Mouse (Mus musculus): ENCODE results near the gene Dexi. TPM values are rescaled to one million over a fixed set of nuclear protein-coding genes. Genes with fewer than 3 reads are reported as not detected.

The Dexi gene
- polyA plus RNA-seq, 1 experiment: 1.6 TPM

DNA sequence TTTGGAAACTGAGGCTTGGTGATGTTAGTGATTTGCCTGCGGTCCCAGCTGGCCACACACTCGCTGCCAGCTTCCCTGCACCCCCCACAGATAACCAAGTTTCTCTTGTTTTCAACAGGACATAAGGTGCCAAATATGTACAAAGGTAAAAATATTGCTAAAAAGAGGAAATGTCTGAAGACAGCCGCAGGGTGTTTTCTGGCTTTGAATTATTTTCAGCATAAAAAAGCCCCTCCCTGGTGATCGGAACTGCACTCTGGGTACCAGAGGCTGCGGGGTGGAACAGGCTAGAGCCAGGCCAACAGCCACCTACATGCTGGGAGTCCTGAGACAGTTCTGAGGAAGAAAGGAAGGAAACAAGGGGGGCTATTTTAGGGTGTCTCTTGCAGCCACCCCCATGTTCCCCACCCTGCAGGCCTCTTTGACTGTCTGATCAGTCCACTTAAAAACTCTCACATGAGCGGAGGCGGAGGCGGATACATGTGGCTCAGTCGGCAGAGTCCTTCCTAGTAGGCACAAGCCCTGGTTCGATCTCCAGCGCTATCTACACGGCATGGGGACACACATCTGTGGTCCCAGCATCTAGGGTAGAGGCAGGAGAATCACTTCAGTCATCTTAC lies 26.8 kb downstream of the Dexi start:
- no peaks in the 10 kb centered on the region for H3K9me3 ChIP-seq (ENCODE audit: control insufficient read depth, low read length)
- no peaks in the 10 kb centered on the region for H3K4me1 ChIP-seq (ENCODE audit: control insufficient read depth)
- no peak overlapping the region for H3K4me3 ChIP-seq (replicated peaks)
- no peak for TF ChIP-seq GATA1 (IDR thresholded peaks at IDR 0.05; ENCODE audit: low read length)
- no peak for TF ChIP-seq TAL1 (IDR thresholded peaks at IDR 0.05; ENCODE audit: low read length)
- H3K27me3 ChIP-seq (ENCODE audit: control insufficient read depth): no peaks in the 10 kb centered on the region
- H3K36me3 ChIP-seq (ENCODE audit: control insufficient read depth): no peaks in the 10 kb centered on the region

DNA sequence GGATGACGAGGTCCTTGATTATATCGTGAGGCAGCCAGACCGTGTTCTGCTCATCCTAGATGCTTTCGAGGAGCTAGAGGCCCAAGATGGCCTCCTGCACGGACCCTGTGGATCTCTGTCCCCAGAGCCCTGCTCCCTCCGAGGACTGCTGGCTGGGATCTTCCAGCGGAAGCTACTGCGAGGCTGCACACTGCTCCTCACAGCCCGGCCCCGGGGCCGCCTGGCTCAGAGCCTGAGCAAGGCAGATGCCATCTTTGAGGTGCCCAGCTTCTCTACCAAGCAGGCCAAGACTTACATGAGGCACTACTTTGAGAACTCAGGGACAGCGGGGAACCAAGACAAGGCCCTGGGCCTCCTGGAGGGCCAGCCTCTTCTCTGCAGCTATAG lies 31.7 kb downstream of the Dexi start:
- Histone ChIP-seq H3K4me3 (replicated peaks) (no peak overlapping the region), H3K9me3 (ENCODE audit: control insufficient read depth, low read length) (no peaks in the 10 kb centered on the region), H3K36me3 (ENCODE audit: control insufficient read depth) (no peaks in the 10 kb centered on the region), H3K4me1 (ENCODE audit: control insufficient read depth) (no peaks in the 10 kb centered on the region), H3K27me3 (ENCODE audit: control insufficient read depth) (no peaks in the 10 kb centered on the region)
- TF ChIP-seq GATA1 (IDR thresholded peaks at IDR 0.05; ENCODE audit: low read length): no peak
- TF ChIP-seq TAL1 (IDR thresholded peaks at IDR 0.05; ENCODE audit: low read length): no peak

DNA sequence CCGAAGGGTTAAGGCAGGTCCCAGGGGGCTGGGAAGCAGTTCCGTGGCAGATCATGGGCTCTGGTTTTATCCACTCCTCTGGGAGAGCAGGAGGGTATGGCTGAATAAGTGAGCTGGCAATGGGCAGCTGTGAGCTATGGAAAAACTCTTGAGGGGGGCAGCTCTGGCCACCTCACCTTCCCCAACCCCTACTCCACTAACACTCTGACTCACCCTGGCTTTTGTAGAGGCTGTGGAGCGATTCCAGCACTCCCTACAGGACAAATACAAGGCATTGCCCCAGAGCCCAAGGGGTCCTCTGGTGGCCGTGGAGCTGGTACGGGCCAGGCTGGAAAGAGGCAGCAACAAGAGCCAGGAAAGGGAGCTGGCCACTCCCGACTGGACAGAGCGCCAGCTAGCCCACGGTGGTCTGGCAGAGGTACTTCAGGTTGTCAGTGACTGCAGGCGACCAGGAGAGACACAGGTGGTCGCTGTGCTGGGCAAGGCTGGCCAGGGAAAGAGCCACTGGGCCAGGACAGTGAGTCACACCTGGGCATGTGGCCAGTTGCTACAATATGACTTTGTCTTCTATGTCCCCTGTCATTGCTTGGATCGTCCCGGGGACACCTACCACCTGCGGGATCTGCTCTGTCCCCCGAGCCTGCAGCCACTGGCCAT lies 32.2 kb downstream of the Dexi start:
- Histone ChIP-seq H3K4me1 (ENCODE audit: control insufficient read depth) (no peaks in the 10 kb centered on the region), H3K36me3 (ENCODE audit: control insufficient read depth) (no peaks in the 10 kb centered on the region), H3K9me3 (ENCODE audit: control insufficient read depth, low read length) (no peaks in the 10 kb centered on the region), H3K27me3 (ENCODE audit: control insufficient read depth) (no peaks in the 10 kb centered on the region), H3K4me3 (replicated peaks) (no peak overlapping the region)
- TF ChIP-seq GATA1 (IDR thresholded peaks at IDR 0.05; ENCODE audit: low read length): no peak
- no peak for TF ChIP-seq TAL1 (IDR thresholded peaks at IDR 0.05; ENCODE audit: low read length)

DNA sequence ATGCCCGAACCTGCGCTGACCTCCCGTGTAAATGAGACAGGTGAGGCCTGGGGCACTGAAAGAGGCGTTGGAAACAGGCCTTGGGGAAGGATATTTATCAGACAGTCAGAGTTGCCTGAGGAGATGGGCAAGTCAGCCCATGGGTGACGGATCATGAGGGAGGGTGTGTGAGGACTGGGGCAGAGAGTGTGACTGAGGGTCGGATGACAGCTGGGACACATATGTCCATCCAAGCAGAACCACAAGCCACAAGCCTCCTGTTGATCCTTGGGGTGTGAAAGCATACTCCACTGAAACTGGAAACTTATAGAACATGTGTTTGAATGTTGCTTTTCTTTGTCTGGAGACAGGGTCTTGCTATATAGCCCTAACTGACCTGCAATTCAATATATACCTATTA lies 34.2 kb downstream of the Dexi start:
- Histone ChIP-seq H3K4me3 (replicated peaks) (no peak overlapping the region), H3K4me1 (ENCODE audit: control insufficient read depth) (no peaks in the 10 kb centered on the region), H3K9me3 (ENCODE audit: control insufficient read depth, low read length) (no peaks in the 10 kb centered on the region), H3K27me3 (ENCODE audit: control insufficient read depth) (no peaks in the 10 kb centered on the region), H3K36me3 (ENCODE audit: control insufficient read depth) (no peaks in the 10 kb centered on the region)
- TF ChIP-seq GATA1 (IDR thresholded peaks at IDR 0.05; ENCODE audit: low read length): no peak
- no peak for TF ChIP-seq TAL1 (IDR thresholded peaks at IDR 0.05; ENCODE audit: low read length)

DNA sequence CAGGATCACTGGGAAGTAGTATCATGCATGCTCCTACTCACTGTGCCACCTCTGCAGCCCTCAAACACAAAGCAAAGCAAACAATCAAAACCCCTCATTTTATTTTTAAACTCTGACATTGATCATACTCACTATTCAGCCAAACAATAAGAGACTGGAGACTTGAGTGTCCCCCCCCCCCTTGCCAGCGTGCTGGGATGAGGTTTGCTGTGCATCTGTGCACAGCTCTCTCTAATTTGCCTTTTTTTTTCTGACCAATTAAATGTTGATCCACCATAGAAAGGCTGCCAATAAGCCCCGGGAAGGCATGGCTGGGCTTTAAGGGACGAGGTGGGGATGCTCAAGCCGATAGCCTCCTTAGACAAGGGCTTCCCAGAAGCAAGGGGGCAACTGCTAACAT lies 35.4 kb downstream of the Dexi start:
- Histone ChIP-seq H3K9me3 (ENCODE audit: control insufficient read depth, low read length) (no peaks in the 10 kb centered on the region), H3K36me3 (ENCODE audit: control insufficient read depth) (no peaks in the 10 kb centered on the region), H3K27me3 (ENCODE audit: control insufficient read depth) (no peaks in the 10 kb centered on the region), H3K4me3 (replicated peaks) (no peak overlapping the region), H3K4me1 (ENCODE audit: control insufficient read depth) (no peaks in the 10 kb centered on the region)
- no peak for TF ChIP-seq TAL1 (IDR thresholded peaks at IDR 0.05; ENCODE audit: low read length)
- no peak for TF ChIP-seq GATA1 (IDR thresholded peaks at IDR 0.05; ENCODE audit: low read length)

DNA sequence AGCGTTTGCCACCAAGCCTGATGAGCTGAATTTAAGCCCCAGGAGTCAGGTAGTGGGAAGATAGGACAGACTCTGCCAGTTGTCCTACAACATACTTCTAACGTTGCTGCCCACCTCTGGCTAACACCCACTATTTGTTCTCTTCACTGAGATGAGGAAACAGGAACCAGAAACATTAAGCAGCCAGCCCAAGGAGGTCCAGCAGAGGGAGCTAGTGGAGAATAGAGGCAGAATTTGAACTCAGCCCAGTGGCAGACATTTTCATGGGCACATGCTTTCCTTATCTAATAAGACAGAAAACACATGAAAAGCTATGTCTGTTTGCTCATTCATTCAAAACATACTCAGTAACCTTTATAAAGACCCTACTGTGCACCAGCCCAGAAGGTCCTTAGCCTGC lies 39.8 kb downstream of the Dexi start:
- Histone ChIP-seq H3K4me3 (replicated peaks) (no peak overlapping the region), H3K4me1 (ENCODE audit: control insufficient read depth) (no peaks in the 10 kb centered on the region), H3K27me3 (ENCODE audit: control insufficient read depth) (no peaks in the 10 kb centered on the region), H3K9me3 (ENCODE audit: control insufficient read depth, low read length) (no peaks in the 10 kb centered on the region), H3K36me3 (ENCODE audit: control insufficient read depth) (no peaks in the 10 kb centered on the region)
- TF ChIP-seq TAL1 (IDR thresholded peaks at IDR 0.05; ENCODE audit: low read length): no peak
- TF ChIP-seq GATA1 (IDR thresholded peaks at IDR 0.05; ENCODE audit: low read length): no peak

DNA sequence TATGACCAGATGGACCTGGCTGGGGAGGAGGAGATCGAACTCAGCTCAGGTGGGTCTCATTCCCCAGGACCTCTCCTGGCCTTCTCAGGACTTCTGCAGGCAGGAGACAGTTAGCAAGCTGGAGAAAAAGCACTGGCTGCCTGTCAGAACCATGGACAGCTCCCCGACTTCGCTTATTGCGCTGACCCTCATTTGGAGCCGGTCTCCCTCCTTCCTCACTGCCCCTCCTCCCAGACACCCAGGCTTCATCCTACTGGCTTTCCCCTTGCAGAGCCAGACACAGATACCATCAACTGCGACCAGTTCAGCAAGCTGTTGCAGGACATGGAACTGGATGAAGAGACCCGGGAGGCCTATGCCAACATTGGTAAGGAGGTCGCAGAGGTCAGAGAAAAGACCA lies 41.0 kb downstream of the Dexi start:
- H3K27me3 ChIP-seq (ENCODE audit: control insufficient read depth): no peaks in the 10 kb centered on the region
- no peaks in the 10 kb centered on the region for H3K36me3 ChIP-seq (ENCODE audit: control insufficient read depth)
- H3K4me1 ChIP-seq (ENCODE audit: control insufficient read depth): no peaks in the 10 kb centered on the region
- TF ChIP-seq TAL1 (IDR thresholded peaks at IDR 0.05; ENCODE audit: low read length) (no peak), GATA1 (IDR thresholded peaks at IDR 0.05; ENCODE audit: low read length) (no peak)
- H3K9me3 ChIP-seq (ENCODE audit: control insufficient read depth, low read length): no peaks in the 10 kb centered on the region
- no peak overlapping the region for H3K4me3 ChIP-seq (replicated peaks)

DNA sequence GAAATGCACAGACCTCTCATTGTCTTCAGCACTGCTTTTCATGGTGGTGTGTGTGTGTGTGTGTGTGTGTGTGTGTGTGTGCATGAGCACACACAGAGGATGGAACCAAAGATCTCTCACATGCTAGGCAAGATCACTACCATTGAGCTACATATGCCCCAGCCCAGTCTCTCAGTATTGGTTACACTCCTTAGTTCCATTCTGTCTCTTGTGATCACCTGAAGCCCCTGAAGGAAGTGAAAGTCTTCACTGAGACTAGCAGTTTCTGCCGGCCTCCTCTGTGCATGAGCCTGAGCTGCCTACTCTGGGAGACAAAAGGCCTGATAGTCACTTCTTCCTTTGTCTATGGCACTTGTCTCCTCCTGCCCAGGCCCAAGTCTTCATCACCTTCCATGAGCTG lies 43.7 kb downstream of the Dexi start:
- Histone ChIP-seq H3K9me3 (ENCODE audit: control insufficient read depth, low read length) (no peaks in the 10 kb centered on the region), H3K27me3 (ENCODE audit: control insufficient read depth) (no peaks in the 10 kb centered on the region), H3K4me3 (replicated peaks) (no peak overlapping the region), H3K4me1 (ENCODE audit: control insufficient read depth) (no peaks in the 10 kb centered on the region), H3K36me3 (ENCODE audit: control insufficient read depth) (no peaks in the 10 kb centered on the region)
- TF ChIP-seq GATA1 (IDR thresholded peaks at IDR 0.05; ENCODE audit: low read length) (no peak), TAL1 (IDR thresholded peaks at IDR 0.05; ENCODE audit: low read length) (no peak)

DNA sequence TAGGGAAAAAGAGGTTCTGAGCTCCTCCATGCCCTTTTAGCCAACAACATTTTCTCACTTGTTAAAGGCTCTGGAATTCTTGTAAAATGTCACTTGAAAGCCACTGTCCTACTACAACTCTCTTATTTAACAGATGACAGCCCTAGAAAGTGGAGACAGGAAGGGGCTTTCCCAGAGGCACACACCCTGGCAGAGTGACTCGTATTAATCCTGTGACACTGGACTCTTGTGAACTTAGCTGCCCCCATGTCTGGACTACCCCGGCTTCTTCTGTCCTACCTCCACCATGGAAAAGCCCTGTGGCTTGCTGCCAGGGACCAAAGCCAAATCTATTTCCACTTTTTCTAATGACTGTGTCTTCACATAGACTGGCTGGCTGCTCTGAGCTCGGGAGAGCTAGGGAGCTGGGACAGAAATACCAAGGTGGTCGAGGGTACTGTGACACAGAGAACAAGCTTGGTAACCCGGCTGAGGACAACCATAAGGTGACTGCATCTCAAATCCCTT lies 44.7 kb downstream of the Dexi start:
- H3K9me3 ChIP-seq (ENCODE audit: control insufficient read depth, low read length): no peaks in the 10 kb centered on the region
- H3K4me3 ChIP-seq (replicated peaks): no peak overlapping the region
- no peaks in the 10 kb centered on the region for H3K4me1 ChIP-seq (ENCODE audit: control insufficient read depth)
- no peaks in the 10 kb centered on the region for H3K36me3 ChIP-seq (ENCODE audit: control insufficient read depth)
- H3K27me3 ChIP-seq (ENCODE audit: control insufficient read depth): no peaks in the 10 kb centered on the region
- TF ChIP-seq TAL1 (IDR thresholded peaks at IDR 0.05; ENCODE audit: low read length): no peak
